Mouse (Mus musculus) heart, embryonic 16.5 days (tissue): Measurements from ENCODE around the gene Fgfr3. TPM values are rescaled to one million over a fixed set of nuclear protein-coding genes. Genes with fewer than 3 reads are reported as not detected.

Experiments
- ATAC-seq: fragments of 200-750 bp; cut with Nextera tagmentation; replicated peaks from 2 replicates; pipeline ENCODE4 v1.8.0; 2017; ENCODE audit warnings: moderate number of reproducible peaks; ENCODE audit not compliant: insufficient read depth, low FRiP score; ENCODE audit errors: extremely low read depth
- H3K27ac ChIP-seq: fragments of 300-500 bp; sonication (generic); 2 replicates; pipeline ENCODE4 v1.5.1; 2014; ENCODE audit warnings: mild to moderate bottlenecking, low read length, control low read depth, moderate library complexity
- H3K27me3 ChIP-seq: fragments of 300-500 bp; sonication (generic); 2 replicates; pipeline ENCODE4 v1.6.1; 2014; ENCODE audit warnings: low read length, mixed read lengths; ENCODE audit not compliant: control insufficient read depth, insufficient read depth
- H3K36me3 ChIP-seq: fragments of 300-500 bp; sonication (generic); 2 replicates; pipeline ENCODE4 v1.6.1; 2014; ENCODE audit not compliant: control insufficient read depth, insufficient read depth
- H3K4me1 ChIP-seq: fragments of 300-500 bp; sonication (generic); 2 replicates; pipeline ENCODE4 v1.6.1; 2014; ENCODE audit warnings: low read length, mixed read lengths; ENCODE audit not compliant: control insufficient read depth, insufficient read depth
- H3K4me2 ChIP-seq: fragments of 300-500 bp; sonication (generic); 2 replicates; pipeline ENCODE4 v1.6.1; 2014; ENCODE audit warnings: low read depth, mild to moderate bottlenecking, control low read depth, low read length
- H3K4me3 ChIP-seq: fragments of 300-500 bp; sonication (generic); 2 replicates; pipeline ENCODE4 v1.5.1; 2014; ENCODE audit warnings: mild to moderate bottlenecking, control low read depth, low read length
- H3K9ac ChIP-seq: fragments of 300-500 bp; sonication (generic); 2 replicates; pipeline ENCODE4 v1.6.1; 2014; ENCODE audit warnings: low read length, control low read depth
- H3K9me3 ChIP-seq: fragments of 300-500 bp; sonication (generic); replicated peaks from 2 replicates; pipeline ENCODE4 v1.6.1; 2016; ENCODE audit warnings: low read length; ENCODE audit not compliant: control insufficient read depth
- WGBS: fragments of 180-500 bp; shearing (Covaris S2); extraction: QIAGEN DNeasy Blood & Tissue Kit; methylation state at CpG from one replicate; pipeline ENCODE4 v1.1.7; 2014; 5-methylcytosine and 5-hydroxymethylcytosine counted together
- polyA plus RNA-seq: library from polyadenylated mRNA; unstranded; fragments of >200 nt; fragmentation: Nextera tagmentation; extraction: Ambion mirVana; gene quantifications from 2 replicates; pipeline ENCODE4 v1.2.1, GENCODE M21; 2015

Gene Fgfr3
- polyA plus RNA-seq, 1 experiment from 2014 or later = 3.9 TPM

- H3K27ac ChIP-seq = peak overlapping the region; percentile 20; the same call in 1 of the 2 replicates
- peak; percentile 45; the same call in 1 of the 2 replicates for ATAC-seq
- H3K9ac ChIP-seq = peak overlapping the region; percentile 83
- H3K36me3 ChIP-seq = no peaks in the 10 kb centered on the region
- 7% methylated on average over 24 of the region's 24 CpGs for WGBS
- H3K27me3 ChIP-seq = peaks cover 21% of the 10 kb centered on the region
- H3K9me3 ChIP-seq = no peaks in the 10 kb centered on the region
- H3K4me2 ChIP-seq = peak overlapping the region; percentile 97
- peaks cover 24% of the 10 kb centered on the region for H3K4me1 ChIP-seq
- peak overlapping the region; percentile 62 for H3K4me3 ChIP-seq
Measured at GRCm38 (mm10) chr5:33695718-33696121, 25.8 kb upstream of the Fgfr3 start.

GRCm38 (mm10) chr5:33696430-33696829, 25.0 kb upstream of the Fgfr3 start:
- no peak for ATAC-seq
- H3K36me3 ChIP-seq = no peaks in the 10 kb centered on the region
- H3K9ac ChIP-seq = no peak overlapping the region
- 82% methylated on average over 5 of the region's 5 CpGs for WGBS
- H3K27ac ChIP-seq = no peak overlapping the region
- peaks cover 24% of the 10 kb centered on the region for H3K4me1 ChIP-seq
- H3K9me3 ChIP-seq = no peaks in the 10 kb centered on the region
- no peak overlapping the region for H3K4me3 ChIP-seq
- H3K27me3 ChIP-seq = peaks cover 21% of the 10 kb centered on the region
- H3K4me2 ChIP-seq = no peak overlapping the region

- H3K9ac ChIP-seq = no peak overlapping the region
- no peaks in the 10 kb centered on the region for H3K9me3 ChIP-seq
- no peak overlapping the region for H3K4me3 ChIP-seq
- no peak overlapping the region for H3K4me2 ChIP-seq
- H3K4me1 ChIP-seq = peaks cover 20% of the 10 kb centered on the region
- WGBS = 64% methylated on average over 1 of the region's 1 CpGs
- H3K36me3 ChIP-seq = no peaks in the 10 kb centered on the region
- peaks cover 21% of the 10 kb centered on the region for H3K27me3 ChIP-seq
- ATAC-seq = no peak
- H3K27ac ChIP-seq = no peak overlapping the region
Measured at GRCm38 (mm10) chr5:33697534-33697933, 23.9 kb upstream of the Fgfr3 start.

- Histone ChIP-seq H3K9me3 (no peaks in the 10 kb centered on the region), H3K27ac (no peak overlapping the region), H3K36me3 (no peaks in the 10 kb centered on the region), H3K4me2 (no peak overlapping the region), H3K4me3 (no peak overlapping the region), H3K4me1 (peaks cover 16% of the 10 kb centered on the region), H3K27me3 (peaks cover 21% of the 10 kb centered on the region), H3K9ac (no peak overlapping the region)
- no peak for ATAC-seq
- WGBS = 39% methylated on average over 13 of the region's 13 CpGs
Measured at GRCm38 (mm10) chr5:33697947-33698512, 23.4 kb upstream of the Fgfr3 start.

GRCm38 (mm10) chr5:33698669-33699068, 22.8 kb upstream of the Fgfr3 start:
- ATAC-seq = no peak
- Histone ChIP-seq H3K4me3 (no peak overlapping the region), H3K9me3 (no peaks in the 10 kb centered on the region), H3K4me1 (peaks cover 16% of the 10 kb centered on the region), H3K4me2 (no peak overlapping the region), H3K36me3 (no peaks in the 10 kb centered on the region), H3K27ac (no peak overlapping the region), H3K27me3 (peaks cover 21% of the 10 kb centered on the region), H3K9ac (no peak overlapping the region)
- WGBS = 94% methylated on average over 5 of the region's 5 CpGs

- H3K27ac ChIP-seq = no peak overlapping the region
- no peak overlapping the region for H3K4me3 ChIP-seq
- 23% methylated on average over 13 of the region's 13 CpGs for WGBS
- H3K27me3 ChIP-seq = peaks cover 13% of the 10 kb centered on the region
- no peaks in the 10 kb centered on the region for H3K36me3 ChIP-seq
- peaks cover 15% of the 10 kb centered on the region for H3K4me1 ChIP-seq
- no peak overlapping the region for H3K4me2 ChIP-seq
- no peak overlapping the region for H3K9ac ChIP-seq
- ATAC-seq = no peak
- no peaks in the 10 kb centered on the region for H3K9me3 ChIP-seq
Measured at GRCm38 (mm10) chr5:33700010-33700409, 21.5 kb upstream of the Fgfr3 start.

GRCm38 (mm10) chr5:33701832-33702231, 19.6 kb upstream of the Fgfr3 start:
- H3K4me2 ChIP-seq = no peak overlapping the region
- H3K27me3 ChIP-seq = peaks cover under 1% of the 10 kb centered on the region; the same call in 1 of the 2 replicates
- H3K9ac ChIP-seq = no peak overlapping the region
- H3K9me3 ChIP-seq = no peaks in the 10 kb centered on the region
- ATAC-seq = no peak
- WGBS = 81% methylated on average over 11 of the region's 11 CpGs
- H3K4me1 ChIP-seq = peaks cover 22% of the 10 kb centered on the region
- H3K4me3 ChIP-seq = no peak overlapping the region
- H3K27ac ChIP-seq = no peak overlapping the region
- H3K36me3 ChIP-seq = no peaks in the 10 kb centered on the region

- Histone ChIP-seq H3K9ac (no peak overlapping the region), H3K4me1 (peaks cover 23% of the 10 kb centered on the region), H3K9me3 (no peaks in the 10 kb centered on the region), H3K4me2 (no peak overlapping the region), H3K36me3 (no peaks in the 10 kb centered on the region), H3K27me3 (no peaks in the 10 kb centered on the region), H3K4me3 (no peak overlapping the region), H3K27ac (no peak overlapping the region)
- WGBS = 61% methylated on average over 8 of the region's 8 CpGs
- ATAC-seq = no peak
Measured at GRCm38 (mm10) chr5:33703999-33704398, 17.5 kb upstream of the Fgfr3 start.

- ATAC-seq = no peak
- 8% methylated on average over 11 of the region's 11 CpGs for WGBS
- Histone ChIP-seq H3K9ac (0 out of 2 replicates have a peak overlapping the region, but pooled peaks have one; percentile 5), H3K36me3 (no peaks in the 10 kb centered on the region), H3K4me1 (peaks cover 18% of the 10 kb centered on the region), H3K27ac (no peak overlapping the region), H3K4me2 (no peak overlapping the region), H3K4me3 (no peak overlapping the region), H3K27me3 (no peaks in the 10 kb centered on the region), H3K9me3 (no peaks in the 10 kb centered on the region)
Measured at GRCm38 (mm10) chr5:33704945-33705611, 16.4 kb upstream of the Fgfr3 start.
